Mouse (Mus musculus): ENCODE results near the gene Dnmt3l.

DNA sequence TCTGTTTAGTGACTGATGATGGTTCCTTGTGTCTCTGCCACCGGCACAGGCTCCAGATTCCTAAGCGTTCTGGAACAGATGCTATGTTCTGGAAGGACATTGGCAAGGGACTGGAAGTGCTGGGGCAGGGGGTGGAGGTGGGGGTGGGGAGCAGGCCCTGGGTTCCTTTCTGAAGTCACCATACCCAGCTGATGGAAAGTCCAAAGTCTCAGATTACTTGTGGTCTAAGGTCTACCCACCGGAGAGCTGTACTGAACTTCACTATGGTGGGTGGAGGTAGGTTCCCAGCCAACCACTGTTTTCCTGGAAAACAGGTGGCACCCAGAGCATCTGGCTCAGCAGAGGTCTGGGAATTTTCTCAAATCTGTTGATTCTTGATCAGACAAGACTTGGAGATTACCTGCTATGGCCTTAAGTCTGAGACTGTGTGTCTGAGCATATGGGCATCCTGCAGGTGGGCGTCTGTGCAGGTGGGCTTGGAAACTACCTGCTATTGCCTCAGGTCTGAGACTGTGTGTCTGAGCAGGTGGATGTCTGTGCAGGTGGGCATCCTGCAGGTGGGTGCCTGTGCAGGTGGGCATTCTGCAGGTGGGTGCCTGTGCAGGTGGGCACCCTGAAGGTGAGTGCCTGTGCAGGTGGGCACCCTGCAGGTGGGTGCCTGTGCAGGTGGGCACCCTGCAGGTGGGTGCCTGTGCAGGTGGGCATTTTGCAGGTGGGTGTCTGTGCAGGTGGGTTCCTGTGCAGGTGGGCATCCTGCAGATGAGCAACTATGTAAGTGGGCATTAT, 49.2 kb downstream of the Dnmt3l start:
- TF ChIP-seq CTCF (IDR thresholded peaks at IDR 0.05; ENCODE audit: low read depth, low read length) (no peak), GATA2 (IDR thresholded peaks at IDR 0.05; ENCODE audit: borderline replicate concordance, low read depth, low read length) (no peak)

All from G1E (cell line).